Mouse (Mus musculus): ENCODE measurements around the gene Obp1b.
"Not testable (repeated sequence)": the region's sequence is repeated elsewhere in the genome, so short reads cannot be mapped to it uniquely, and the experiment has no call there.

Gene Obp1b

DNA sequence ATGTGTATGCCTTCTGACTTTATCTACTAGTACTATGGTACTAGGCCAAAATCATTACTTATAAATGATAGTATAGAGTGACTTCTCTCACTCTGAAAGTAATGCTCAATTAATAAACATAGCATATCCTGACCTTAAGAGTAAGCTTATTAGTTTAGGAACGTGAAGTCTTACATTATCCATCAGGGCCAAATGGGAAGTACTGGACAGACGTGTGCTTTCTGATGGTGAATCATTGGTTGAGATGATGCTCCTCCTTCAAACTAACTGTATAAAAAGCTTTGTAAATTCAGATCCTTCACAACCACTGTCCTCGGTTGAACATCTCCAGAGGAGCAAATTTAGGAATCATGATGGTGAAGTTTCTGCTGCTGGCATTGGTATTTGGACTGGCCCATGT, at the start of gene Obp1b:
Gene Obp1b, plus strand, starts transcription at position 301 of the 400 bp plus-strand sequence.
- DNase-seq (ENCODE audit: low read depth): not testable (repeated sequence)

DNA sequence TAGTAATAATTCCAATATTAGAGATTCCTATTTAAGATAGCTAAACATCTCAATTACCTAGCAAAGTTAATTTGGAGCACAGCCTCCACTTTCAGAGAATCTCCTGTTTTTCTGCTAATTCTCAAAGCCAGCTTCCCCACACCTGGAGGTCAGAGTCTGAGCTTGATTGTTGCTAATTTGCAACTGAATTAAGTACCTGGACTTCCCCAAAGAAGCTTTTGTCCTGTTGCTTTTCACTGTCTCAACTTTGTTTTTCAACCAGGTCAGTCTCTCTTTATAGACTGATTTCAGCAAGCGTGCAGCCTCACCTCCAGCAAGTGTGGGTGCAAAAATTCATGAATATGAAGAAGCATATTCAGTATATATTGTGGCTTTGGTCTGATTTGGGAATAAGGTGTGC, 15.6 kb downstream of the Obp1b start:
- DNase-seq (ENCODE audit: low read depth): not testable (repeated sequence)

DNA sequence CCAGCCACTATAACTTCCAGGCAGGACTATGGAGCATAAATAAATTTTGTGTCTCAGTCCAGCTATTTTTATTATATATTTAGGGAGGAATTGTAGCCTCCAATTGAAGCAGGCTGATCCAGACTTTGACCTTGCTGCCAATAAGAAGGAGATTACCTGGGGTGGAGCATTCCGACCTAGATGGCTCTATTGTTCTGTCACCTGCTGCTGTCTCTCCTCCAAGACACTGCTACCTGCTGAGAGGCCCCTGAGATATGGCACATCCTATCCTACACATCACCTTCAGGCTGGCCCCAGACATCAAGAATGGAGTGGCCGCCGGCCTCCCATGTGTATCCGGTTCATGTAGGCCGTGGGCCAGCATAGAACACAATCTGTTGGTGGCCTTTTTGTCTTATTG, 16.3 kb downstream of the Obp1b start:
- no peak for DNase-seq (ENCODE audit: low read depth)
